Mouse (Mus musculus) monocyte, adult 2 months (primary cell): Measurements from ENCODE around the gene Ncstn.

Experiments
- DNase-seq, 2 experiments: peaks; one replicate each; pipeline ENCODE4 v3.0.0; 2022; ENCODE audit warnings: low spot score in 2 of 2, low read depth in 1 of 2

Ncstn gene

GRCm38 (mm10) chr1:172077981-172078380 is 4.6 kb downstream of the Ncstn start:
- DNase-seq, result no peak

GRCm38 (mm10) chr1:172072604-172073003 is 10.0 kb downstream of the Ncstn start:
- no peak for DNase-seq

GRCm38 (mm10) chr1:172071556-172071955 is 11.0 kb downstream of the Ncstn start:
- DNase-seq, result no peak

GRCm38 (mm10) chr1:172070227-172070626 is 12.4 kb downstream of the Ncstn start:
- DNase-seq, result no peak

- no peak for DNase-seq
Observed at GRCm38 (mm10) chr1:172064613-172065141, 17.9 kb downstream of the Ncstn start.

GRCm38 (mm10) chr1:172063291-172064023 is 19.1 kb downstream of the Ncstn start:
- no peak for DNase-seq

GRCm38 (mm10) chr1:172062101-172062500 is 20.5 kb downstream of the Ncstn start:
- DNase-seq, result no peak

- no peak for DNase-seq
Observed at GRCm38 (mm10) chr1:172061217-172061616, 21.4 kb downstream of the Ncstn start.

- DNase-seq, result no peak
Observed at GRCm38 (mm10) chr1:172060659-172061058, 21.9 kb downstream of the Ncstn start.

GRCm38 (mm10) chr1:172058874-172059273 is 23.7 kb downstream of the Ncstn start:
- DNase-seq, result no peak

GRCm38 (mm10) chr1:172058321-172058720 is 24.3 kb downstream of the Ncstn start:
- no peak for DNase-seq

GRCm38 (mm10) chr1:172057491-172057921 is 25.1 kb downstream of the Ncstn start, which contains the start of gene Nhlh1:
Gene Nhlh1, minus strand, starts transcription at chr1:172057573.
- DNase-seq, result no peak

- no peak for DNase-seq
Observed at GRCm38 (mm10) chr1:172056251-172056650, 26.3 kb downstream of the Ncstn start.

- DNase-seq, result no peak
Observed at GRCm38 (mm10) chr1:172053541-172054440, 28.8 kb downstream of the Ncstn start.

- DNase-seq, result no peak
Observed at GRCm38 (mm10) chr1:172052766-172053279, 29.8 kb downstream of the Ncstn start.

- DNase-seq, result no peak
Observed at GRCm38 (mm10) chr1:172049131-172049782, 33.3 kb downstream of the Ncstn start.

- no peak for DNase-seq
Observed at GRCm38 (mm10) chr1:172048241-172048734, 34.3 kb downstream of the Ncstn start.

- peak in 1 of 2 experiments; percentile 34 for DNase-seq
Observed at GRCm38 (mm10) chr1:172046938-172047337, 35.7 kb downstream of the Ncstn start.

GRCm38 (mm10) chr1:172046410-172046809 is 36.2 kb downstream of the Ncstn start:
- no peak for DNase-seq

GRCm38 (mm10) chr1:172029914-172030313 is 52.7 kb downstream of the Ncstn start:
- no peak for DNase-seq
